Mouse (Mus musculus) small intestine, adult 2 months (tissue): ENCODE results near the gene Atad3a. TPM values are rescaled to one million over a fixed set of nuclear protein-coding genes. Genes with fewer than 3 reads are reported as not detected.

ENCODE experiments used
- H3K27ac ChIP-seq: fragments of 200-500 bp; 2 replicates; pipeline ENCODE4 v1.5.1; 2012; ENCODE audit warnings: low read depth, low read length, control low read depth, inconsistent platforms; ENCODE audit not compliant: insufficient read depth
- H3K27me3 ChIP-seq: fragments of 200-500 bp; 2 replicates; pipeline ENCODE4 v1.6.1; 2012; ENCODE audit warnings: mild to moderate bottlenecking, moderate library complexity, low read length, inconsistent platforms; ENCODE audit not compliant: control insufficient read depth, insufficient read depth
- H3K36me3 ChIP-seq: fragments of 200-500 bp; 2 replicates; pipeline ENCODE4 v1.6.1; 2012; ENCODE audit warnings: mild to moderate bottlenecking, low read length, control low read depth, inconsistent platforms; ENCODE audit not compliant: control insufficient read depth, insufficient read depth
- H3K4me1 ChIP-seq: fragments of 200-500 bp; 2 replicates; pipeline ENCODE4 v1.6.1; 2012; ENCODE audit warnings: low read length, inconsistent platforms, mixed read lengths; ENCODE audit not compliant: control insufficient read depth, insufficient read depth, insufficient read length
- H3K4me3 ChIP-seq: fragments of 200-500 bp; 2 replicates; pipeline ENCODE4 v1.5.1; 2012; ENCODE audit warnings: low read depth, mild to moderate bottlenecking, control low read depth, inconsistent platforms, low read length, moderate library complexity
- CTCF ChIP-seq: fragments of 200-500 bp; IDR thresholded peaks from 2 replicates; pipeline ENCODE4 v1.5.1; 2012; ENCODE audit warnings: low read depth, mild to moderate bottlenecking, control low read depth, inconsistent platforms, low read length, moderate library complexity, mixed read lengths; ENCODE audit not compliant: insufficient replicate concordance, insufficient read length; ENCODE audit errors: extremely low read depth
- POLR2A ChIP-seq: fragments of 200-500 bp; IDR thresholded peaks from 2 replicates; pipeline ENCODE4 v1.6.1; 2012; ENCODE audit warnings: low read depth, mild to moderate bottlenecking, control low read depth, inconsistent platforms, low read length, moderate library complexity
- WGBS: fragments of 180-500 bp; shearing (Covaris S2); methylation state at CpG from one replicate; pipeline ENCODE4 v1.1.7; 2018; 5-methylcytosine and 5-hydroxymethylcytosine counted together
- polyA plus RNA-seq: library from polyadenylated mRNA; depleted of rRNA; stranded (reverse); fragments of >200 nt; gene quantifications from 2 replicates; pipeline ENCODE4 v1.2.3, GENCODE M21; 2012

Gene Atad3a
- polyA plus RNA-seq, 1 experiment = 65.5 TPM

DNA sequence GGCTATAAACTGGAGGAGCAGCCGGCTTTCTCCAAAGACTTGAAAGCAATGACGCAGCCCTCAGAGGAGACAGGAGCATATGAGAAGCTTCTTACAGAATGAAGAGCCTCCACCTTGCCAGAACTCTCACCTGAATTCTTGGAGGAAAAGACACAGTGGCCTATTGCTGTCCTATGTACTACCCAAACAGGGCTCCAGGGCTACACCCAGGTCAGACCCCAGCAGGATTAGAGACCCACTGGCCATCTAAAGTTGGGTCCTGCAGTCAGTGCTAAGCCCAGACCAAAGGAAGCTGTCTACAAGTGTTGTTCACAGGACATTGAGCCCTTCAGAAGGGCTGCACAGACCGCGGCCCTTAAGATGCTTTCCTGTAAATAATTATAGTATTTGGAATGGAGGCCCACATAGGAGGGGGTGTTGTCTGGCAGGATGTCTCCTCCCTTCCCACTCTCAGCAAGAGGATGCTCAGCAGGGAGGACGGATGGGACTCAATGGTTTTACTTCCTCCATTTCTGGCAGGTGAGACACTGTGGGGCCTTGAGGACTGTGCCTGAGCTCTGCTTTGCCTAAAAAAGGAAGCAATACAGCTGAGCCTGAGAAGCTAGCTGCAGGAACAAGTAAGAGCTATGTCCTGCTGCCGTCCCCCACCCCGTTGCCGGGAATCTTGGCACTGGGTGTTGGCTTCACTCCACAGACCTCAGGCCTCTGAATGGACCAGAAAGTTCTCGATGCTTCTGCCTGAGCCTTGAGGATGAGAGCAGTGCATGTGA is 14.3 kb upstream of the Atad3a start:
- peak overlapping the region; percentile 72 for H3K27ac ChIP-seq
- no peaks in the 10 kb centered on the region for H3K27me3 ChIP-seq
- WGBS = 56% methylated on average over 9 of the region's 9 CpGs
- 0 out of 2 replicates have a peak, but pooled peaks cover 5% of the 10 kb centered on the region for H3K36me3 ChIP-seq
- no peak overlapping the region for H3K4me3 ChIP-seq
- peaks cover 45% of the 10 kb centered on the region for H3K4me1 ChIP-seq
- TF ChIP-seq POLR2A = no peak
- TF ChIP-seq CTCF = no peak

DNA sequence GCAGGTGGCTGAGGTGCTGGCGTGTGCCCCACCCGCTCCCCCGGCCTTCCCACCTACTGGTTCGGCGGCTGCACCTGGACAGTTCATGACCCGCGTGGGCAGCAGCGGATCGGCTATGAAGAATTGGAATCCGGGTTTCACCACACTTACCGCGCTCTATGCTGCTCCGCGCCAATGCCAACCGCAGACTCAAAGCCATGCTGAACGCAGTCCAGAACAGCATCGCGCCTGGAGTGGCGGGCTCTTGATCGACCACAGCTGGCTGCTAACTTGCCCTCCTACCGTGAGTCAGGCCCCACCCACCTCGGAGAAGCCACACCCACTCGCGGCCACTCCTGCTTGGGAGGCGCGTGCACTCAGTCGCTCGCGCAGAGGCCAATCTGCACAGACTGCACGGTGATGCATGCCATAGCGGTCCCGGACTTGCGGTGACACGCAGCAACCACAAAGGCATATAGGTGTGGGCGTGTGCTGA is 13.4 kb upstream of the Atad3a start, which contains the start of gene Vwa1:
Gene Vwa1, minus strand, starts transcription at position 419 of the 475 bp plus-strand sequence.
- TF ChIP-seq CTCF = no peak
- TF ChIP-seq POLR2A = peak; percentile 76
- WGBS = under 1% methylated on average over 35 of the region's 35 CpGs
- Histone ChIP-seq H3K27ac (peak within 1 kb of the TSS; percentile 91), H3K4me1 (peaks cover 48% of the 10 kb centered on the region), H3K4me3 (peak within 1 kb of the TSS; percentile 69), H3K36me3 (0 out of 2 replicates have a peak, but pooled peaks cover 5% of the 10 kb centered on the region), H3K27me3 (no peaks in the 10 kb centered on the region)

DNA sequence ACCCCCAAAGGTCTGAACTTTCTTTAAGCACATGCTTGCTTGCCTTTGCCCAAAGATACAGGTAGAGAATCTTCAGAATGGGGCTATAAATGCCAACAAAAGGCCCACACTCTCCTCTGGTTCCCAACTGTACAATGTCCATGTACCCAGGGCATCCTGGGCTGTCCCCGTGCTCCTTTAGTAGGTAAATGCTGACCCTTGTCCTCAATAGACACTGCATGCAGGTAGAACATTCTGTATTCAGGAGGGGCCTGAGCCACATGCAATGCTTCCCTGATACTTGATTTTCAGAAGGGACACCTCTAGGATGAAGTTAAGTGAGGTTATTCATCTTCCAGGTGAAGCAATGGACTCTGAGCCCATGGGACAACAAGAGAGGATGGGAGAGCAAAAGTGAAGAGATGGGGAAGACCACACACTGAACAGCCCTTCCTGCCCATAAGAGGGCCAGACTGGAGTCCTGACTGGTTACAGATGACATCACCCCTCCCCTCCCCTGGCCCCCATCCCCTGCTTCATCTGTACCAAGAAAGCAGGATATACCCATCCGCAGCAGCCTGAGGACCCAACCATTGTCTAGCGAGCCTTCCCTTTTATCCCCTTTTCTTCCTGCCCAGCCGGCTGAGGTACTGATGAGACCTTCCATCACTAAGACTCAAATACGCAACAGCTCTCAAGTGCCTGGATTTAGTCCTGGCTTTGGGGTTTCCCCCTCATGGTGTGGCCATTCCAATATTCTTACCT is 12.6 kb upstream of the Atad3a start:
- 64% methylated on average over 5 of the region's 5 CpGs for WGBS
- 0 out of 2 replicates have a peak, but pooled peaks cover 5% of the 10 kb centered on the region for H3K36me3 ChIP-seq
- H3K4me1 ChIP-seq = peaks cover 46% of the 10 kb centered on the region
- H3K27me3 ChIP-seq = no peaks in the 10 kb centered on the region
- TF ChIP-seq POLR2A (no peak), CTCF (no peak)
- H3K4me3 ChIP-seq = peak overlapping the region; percentile 69
- H3K27ac ChIP-seq = peak overlapping the region; percentile 91

DNA sequence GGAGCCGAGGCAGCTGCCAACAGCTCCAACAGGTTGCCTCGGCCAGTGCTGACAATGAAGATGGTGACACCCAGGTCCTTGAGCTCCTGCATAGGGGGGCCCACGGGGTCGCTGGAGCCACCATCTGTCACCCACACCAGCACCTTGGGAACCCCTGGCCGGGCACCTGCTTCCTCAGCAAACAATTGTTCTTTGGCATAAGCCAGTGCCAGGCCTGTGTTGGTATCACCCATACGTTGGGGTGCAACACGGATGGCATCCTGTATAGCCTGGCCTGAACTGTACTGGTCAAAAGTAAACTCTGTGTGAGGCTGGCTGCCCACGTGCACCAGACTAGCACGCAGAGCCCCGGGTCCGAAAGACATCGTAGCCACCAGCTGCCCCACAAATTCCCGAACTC is 11.9 kb upstream of the Atad3a start:
- 85% methylated on average over 13 of the region's 13 CpGs for WGBS
- peak overlapping the region; percentile 38 for H3K4me3 ChIP-seq
- no peaks in the 10 kb centered on the region for H3K27me3 ChIP-seq
- TF ChIP-seq CTCF (no peak), POLR2A (0 out of 2 replicates have a peak, but pooled peaks have one; percentile 10)
- H3K36me3 ChIP-seq = 0 out of 2 replicates have a peak, but pooled peaks cover 5% of the 10 kb centered on the region
- H3K4me1 ChIP-seq = peaks cover 45% of the 10 kb centered on the region
- peak overlapping the region; percentile 91 for H3K27ac ChIP-seq

DNA sequence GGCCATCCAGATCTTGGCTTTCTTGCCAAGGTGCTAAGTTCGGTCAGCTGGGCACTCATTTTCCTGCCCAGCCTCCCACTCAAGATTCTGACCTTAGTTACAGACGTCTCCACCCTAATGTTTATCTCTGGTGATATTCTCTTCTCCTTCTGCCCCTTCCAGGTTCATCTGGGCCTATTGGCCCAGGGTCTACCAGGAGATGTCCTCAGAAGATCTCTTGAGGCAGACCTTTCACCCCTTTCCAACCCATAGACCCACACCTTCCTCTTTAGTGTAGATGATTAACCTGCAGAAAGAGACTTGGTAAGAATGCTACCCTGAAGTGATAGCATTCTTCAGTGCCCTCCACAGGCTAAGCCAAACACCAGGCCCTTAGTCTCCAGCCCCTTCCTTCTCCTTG is 10.8 kb upstream of the Atad3a start:
- no peaks in the 10 kb centered on the region for H3K27me3 ChIP-seq
- peak overlapping the region; percentile 91 for H3K27ac ChIP-seq
- H3K4me3 ChIP-seq = peak overlapping the region; percentile 38
- TF ChIP-seq CTCF (no peak), POLR2A (no peak)
- H3K4me1 ChIP-seq = peaks cover 35% of the 10 kb centered on the region
- H3K36me3 ChIP-seq = 0 out of 2 replicates have a peak, but pooled peaks cover 5% of the 10 kb centered on the region
- 33% methylated on average over 2 of the region's 2 CpGs for WGBS

DNA sequence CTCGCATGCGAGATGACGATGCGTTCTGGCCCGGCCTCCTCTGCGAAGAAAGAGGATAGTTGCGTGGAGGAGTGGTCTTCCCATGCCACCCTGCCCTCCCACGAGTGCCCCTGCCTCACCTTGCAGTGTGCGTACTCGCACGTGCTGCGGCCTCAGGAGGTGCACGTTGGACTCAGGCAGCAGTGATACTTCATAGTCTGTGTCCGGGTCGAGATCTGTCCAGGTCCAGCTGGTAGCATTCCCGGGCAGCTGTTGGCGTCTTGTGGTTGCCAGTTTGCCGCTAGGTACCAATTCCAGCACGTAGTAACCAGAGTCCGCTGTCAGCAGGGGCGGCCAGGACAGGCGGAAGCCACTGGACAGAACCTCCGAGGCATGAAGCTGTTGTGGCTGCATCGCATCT is 9.7 kb upstream of the Atad3a start:
- peak overlapping the region; percentile 66 for H3K4me3 ChIP-seq
- H3K27me3 ChIP-seq = no peaks in the 10 kb centered on the region
- peaks cover 31% of the 10 kb centered on the region for H3K4me1 ChIP-seq
- TF ChIP-seq POLR2A (no peak), CTCF (no peak)
- 57% methylated on average over 24 of the region's 24 CpGs for whole genome bisulfite sequencing
- 0 out of 2 replicates have a peak, but pooled peaks cover 5% of the 10 kb centered on the region for H3K36me3 ChIP-seq
- H3K27ac ChIP-seq = peak overlapping the region; percentile 66; the same call in 1 of the 2 replicates
